Mouse (Mus musculus) C2C12 (cell line): ENCODE data around the gene Coro1c.

Experiments
- CEBPB ChIP-seq: IDR thresholded peaks from one replicate; pipeline ENCODE4 v1.6.1; 2011; ENCODE audit warnings: low read depth, mild to moderate bottlenecking, control low read depth, moderate library complexity
- CTCF ChIP-seq: IDR thresholded peaks from one replicate; pipeline ENCODE4 v1.5.1; 2011; ENCODE audit not compliant: control insufficient read depth, insufficient read depth, insufficient read length
- MYOG ChIP-seq: IDR thresholded peaks from one replicate; pipeline ENCODE4 v1.6.1; 2011; ENCODE audit not compliant: control insufficient read depth, insufficient read length; ENCODE audit errors: extremely low read depth

DNA sequence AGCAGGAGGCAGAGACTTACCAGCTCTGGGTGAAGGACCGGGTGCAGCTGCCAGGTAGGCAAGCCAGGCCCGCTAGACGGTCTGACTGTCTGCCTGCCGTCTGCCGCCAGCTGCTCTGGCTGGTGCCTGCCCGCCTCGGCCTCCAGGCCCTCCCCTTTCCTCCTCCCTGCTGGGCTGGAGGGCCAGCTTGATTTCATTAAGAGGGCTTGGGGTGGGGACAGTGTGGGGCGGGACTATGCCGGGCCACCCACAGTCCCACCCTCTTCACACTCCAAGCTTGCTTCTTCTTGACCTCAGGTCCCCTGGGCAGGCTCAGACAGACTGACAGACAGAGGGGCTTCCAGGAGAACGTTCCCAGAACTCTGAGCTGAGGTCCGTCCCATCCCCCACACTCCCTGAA, 108.3 kb downstream of the Coro1c start, which contains the start of gene Tmem119:
- no peak for TF ChIP-seq CTCF
- no peak for TF ChIP-seq CEBPB
- TF ChIP-seq MYOG = no peak
